Comparison of ENCODE assay signal across 12 mouse cellular contexts in the genomic region with DNA sequence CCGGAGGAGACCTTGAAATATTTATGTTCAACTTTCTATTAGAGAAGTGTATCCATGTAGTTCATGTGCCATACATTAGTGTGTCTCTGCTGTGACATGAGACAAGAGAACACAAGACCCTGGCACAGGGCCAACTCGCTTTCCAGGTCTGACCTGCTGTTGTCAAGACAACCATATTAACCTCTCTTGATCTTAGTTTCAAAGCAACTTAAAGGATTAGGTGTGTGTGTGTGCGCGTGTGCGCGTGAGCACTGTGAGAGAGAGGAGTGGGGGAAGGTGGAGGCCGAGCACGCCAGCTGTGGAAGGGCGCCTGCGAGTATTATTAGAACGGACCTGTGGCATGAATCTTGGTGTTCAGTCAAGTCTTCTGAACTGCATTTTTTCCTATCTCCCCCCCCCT. TPM values are rescaled to one million over a fixed set of nuclear protein-coding genes. Genes with fewer than 3 reads are reported as not detected.
A peak's percentile ranks its signal among the peaks of the same experiment; 100 is the strongest.
DNase-seq lines count a peak whose midpoint lies in the region; ATAC-seq and TF ChIP-seq lines count a peak whose summit lies in the region.
"Had no signal": no experiment of that assay in that cellular context is flagged by ENCODE, and none has a peak within 500 bp of the region (broad histone marks: within the 10 kb centered on the region; RNA-seq: fewer than 3 reads in every experiment).

No protein-coding gene starts in this region.

- no peak overlapping the region for H3K27ac ChIP-seq in forebrain, embryonic 12.5 days
- H3K27ac ChIP-seq in forebrain, postnatal 0 days (ENCODE audit: low read depth, low read length), result no peak overlapping the region
- no peak overlapping the region for H3K27ac ChIP-seq in kidney, adult 2 months (ENCODE audit: insufficient read depth, low read depth, low read length)
- peak overlapping the region; percentile 40; the same call in 1 of the 2 replicates for H3K27ac ChIP-seq in stomach, postnatal 0 days (replicated peaks)
- H3K27ac ChIP-seq: left cerebral cortex, adult 2 months had no signal

- peaks cover 45% of the 10 kb centered on the region for H3K36me3 ChIP-seq in forebrain, embryonic 12.5 days (replicated peaks)
- H3K36me3 ChIP-seq in forebrain, postnatal 0 days (ENCODE audit: insufficient read depth), result peaks cover 17% of the 10 kb centered on the region
- no peaks in the 10 kb centered on the region for H3K36me3 ChIP-seq in kidney, adult 2 months (ENCODE audit: control insufficient read depth, insufficient read depth, low read length)
- 0 out of 2 replicates have a peak, but pooled peaks cover under 1% of the 10 kb centered on the region for H3K36me3 ChIP-seq in stomach, postnatal 0 days (ENCODE audit: control insufficient read depth, insufficient read depth, low read length)

- no peak overlapping the region for H3K4me2 ChIP-seq in forebrain, embryonic 12.5 days
- no peak overlapping the region for H3K4me2 ChIP-seq in forebrain, postnatal 0 days (ENCODE audit: low read depth)
- H3K4me2 ChIP-seq in stomach, postnatal 0 days (replicated peaks; ENCODE audit: low read depth), result no peak overlapping the region

- TF ChIP-seq EP300 in stomach, postnatal 0 days (optimal IDR thresholded peaks at IDR 0.05), result no peak

- ATAC-seq in forebrain, embryonic 12.5 days (ENCODE audit: low FRiP score), result 0 out of 2 replicates have a peak, but pooled peaks have one; percentile 60
- no peak for ATAC-seq in forebrain, postnatal 0 days
- ATAC-seq in stomach, postnatal 0 days (ENCODE audit: low FRiP score, low TSS enrichment), result no peak

- TF ChIP-seq POLR2A in kidney, adult 2 months (IDR thresholded peaks at IDR 0.05; ENCODE audit: low read depth, low read length), result no peak

- no peak overlapping the region for H3K4me3 ChIP-seq in forebrain, embryonic 12.5 days (replicated peaks)
- H3K4me3 ChIP-seq in forebrain, postnatal 0 days (ENCODE audit: low read depth, low read length), result no peak overlapping the region
- no peak overlapping the region for H3K4me3 ChIP-seq in kidney, adult 2 months (ENCODE audit: insufficient read depth, low read depth, low read length)
- H3K4me3 ChIP-seq in stomach, postnatal 0 days (ENCODE audit: low read depth, low read length), result no peak overlapping the region
- H3K4me3 ChIP-seq: left cerebral cortex, adult 2 months had no signal

- WGBS in forebrain, embryonic 12.5 days, result 84% methylated on average over 11 of the region's 11 CpGs
- WGBS in forebrain, postnatal 0 days, result 73% methylated on average over 11 of the region's 11 CpGs
- 81% methylated on average over 11 of the region's 11 CpGs for WGBS in kidney, adult 2 months
- 48% methylated on average over 11 of the region's 11 CpGs for WGBS in stomach, postnatal 0 days

- H3K27me3 ChIP-seq in forebrain, embryonic 12.5 days, result no peaks in the 10 kb centered on the region
- no peaks in the 10 kb centered on the region for H3K27me3 ChIP-seq in forebrain, postnatal 0 days (ENCODE audit: insufficient read depth, low read length)
- no peaks in the 10 kb centered on the region for H3K27me3 ChIP-seq in kidney, adult 2 months (replicated peaks; ENCODE audit: control insufficient read depth, insufficient read depth, low read length)
- no peaks in the 10 kb centered on the region for H3K27me3 ChIP-seq in stomach, postnatal 0 days (ENCODE audit: control insufficient read depth, insufficient read depth, low read length)
- H3K27me3 ChIP-seq: CH12.LX had no signal

- DNase-seq in forebrain, postnatal 0 days, result no peak
- peak; percentile 48 to 57 for DNase-seq in kidney, postnatal 25 days
- no peak for DNase-seq in kidney, adult 2 months
- DNase-seq in urinary bladder, postnatal 14 days (ENCODE audit: low spot score), result peak; percentile 47
- no peak for DNase-seq in urinary bladder, postnatal 10 days (ENCODE audit: low spot score)
- peak; percentile 61 for DNase-seq in stomach, postnatal 0 days (ENCODE audit: low spot score)
- no peak for DNase-seq in spleen, postnatal 36 days (ENCODE audit: low spot score in 2 of 2)
- DNase-seq: cerebellum, adult 9-11 months; lung, postnatal 36 days had no signal

- no peaks in the 10 kb centered on the region for H3K9me3 ChIP-seq in forebrain, embryonic 12.5 days
- no peaks in the 10 kb centered on the region for H3K9me3 ChIP-seq in forebrain, postnatal 0 days (ENCODE audit: low read length)
- no peaks in the 10 kb centered on the region for H3K9me3 ChIP-seq in stomach, postnatal 0 days (ENCODE audit: control insufficient read depth, low read length)

- H3K9ac ChIP-seq in forebrain, embryonic 12.5 days, result no peak overlapping the region
- H3K9ac ChIP-seq in forebrain, postnatal 0 days, result no peak overlapping the region
- H3K9ac ChIP-seq in stomach, postnatal 0 days (ENCODE audit: low read length), result no peak overlapping the region

- no peak for TF ChIP-seq CTCF in forebrain, postnatal 0 days (IDR thresholded peaks at IDR 0.05; ENCODE audit: low read depth)
- no peak for TF ChIP-seq CTCF in kidney, adult 2 months (conservative IDR thresholded peaks at IDR 0.05; ENCODE audit: insufficient read depth, insufficient read length, low read depth, low read length)
- TF ChIP-seq CTCF in stomach, postnatal 0 days (IDR thresholded peaks at IDR 0.05; ENCODE audit: low read depth), result no peak

- peaks cover 11% of the 10 kb centered on the region; the same call in 1 of the 2 replicates for H3K4me1 ChIP-seq in forebrain, embryonic 12.5 days
- no peaks in the 10 kb centered on the region for H3K4me1 ChIP-seq in forebrain, postnatal 0 days (ENCODE audit: insufficient read depth)
- H3K4me1 ChIP-seq in kidney, adult 2 months (ENCODE audit: control insufficient read depth, insufficient read depth, low read length), result peaks cover 8% of the 10 kb centered on the region; the same call in 1 of the 2 replicates
- no peaks in the 10 kb centered on the region; the same call in 1 of the 2 replicates for H3K4me1 ChIP-seq in stomach, postnatal 0 days (replicated peaks; ENCODE audit: control insufficient read depth, insufficient read depth)

RNA-seq across cellular contexts. Expression of gene Arid2, which starts 15.0 kb away (rescaled TPM):
- polyA plus RNA-seq in forebrain, embryonic 12.5 days (2016; fragmentation: Nextera tagmentation; extraction: Ambion mirVana), result 38.7 and 41.7 TPM in 2 replicates
- total RNA-seq in forebrain, postnatal 0 days (2014; rRNA removed), result 32.2 and 49.9 TPM in 2 replicates
- polyA plus RNA-seq in forebrain, postnatal 0 days (2015; fragmentation: Nextera tagmentation; extraction: Ambion mirVana), result 7.8 and 10.7 TPM in 2 replicates
- 11.5 and 11.8 TPM in 2 replicates for polyA plus RNA-seq in kidney, adult 2 months (2012; rRNA removed)
- 7.3 and 8.3 TPM in 2 replicates for polyA plus RNA-seq in stomach, postnatal 0 days (2015; fragmentation: Nextera tagmentation; extraction: Ambion mirVana)

Comparison
In these comparisons a context has a peak if more than half of its experiments do, and no peak if none do; other contexts are left out.
1. DNase-seq: peak in kidney, postnatal 25 days (2 of 2), urinary bladder, postnatal 14 days (single experiment) and stomach, postnatal 0 days (single experiment); none in forebrain, postnatal 0 days (single experiment), kidney, adult 2 months (single experiment), urinary bladder, postnatal 10 days (single experiment) and spleen, postnatal 36 days (0 of 2).